Mouse (Mus musculus): Measurements from ENCODE around the gene Slc4a1. TPM values are rescaled to one million over a fixed set of nuclear protein-coding genes. Genes with fewer than 3 reads are reported as not detected.

The Slc4a1 gene
- polyA plus RNA-seq, 1 experiment from 2014 or later = 3.0 TPM

- Histone ChIP-seq H3K9me3 (ENCODE audit: control insufficient read depth, low read length) (no peaks in the 10 kb centered on the region), H3K36me3 (ENCODE audit: control insufficient read depth, insufficient read depth, low read length) (no peaks in the 10 kb centered on the region), H3K4me1 (ENCODE audit: control insufficient read depth, insufficient read depth, low read length) (no peaks in the 10 kb centered on the region), H3K4me3 (ENCODE audit: low read length) (no peak overlapping the region), H3K27me3 (ENCODE audit: control insufficient read depth, insufficient read depth, low read length) (no peaks in the 10 kb centered on the region), H3K4me2 (replicated peaks; ENCODE audit: low read depth, low read length) (no peak overlapping the region), H3K27ac (ENCODE audit: low read depth, low read length) (no peak overlapping the region), H3K9ac (ENCODE audit: low read depth, low read length) (no peak overlapping the region)
- 48% methylated on average over 4 of the region's 4 CpGs for WGBS
- ATAC-seq (ENCODE audit: low FRiP score, low TSS enrichment) = no peak
Observed at GRCm38 (mm10) chr11:102331806-102332205, 34.2 kb downstream of the Slc4a1 start.

- H3K9me3 ChIP-seq (ENCODE audit: control insufficient read depth, low read length) = no peaks in the 10 kb centered on the region
- H3K27ac ChIP-seq (ENCODE audit: low read depth, low read length) = no peak overlapping the region
- no peak overlapping the region for H3K9ac ChIP-seq (ENCODE audit: low read depth, low read length)
- H3K4me2 ChIP-seq (replicated peaks; ENCODE audit: low read depth, low read length) = no peak overlapping the region
- no peaks in the 10 kb centered on the region for H3K27me3 ChIP-seq (ENCODE audit: control insufficient read depth, insufficient read depth, low read length)
- no peaks in the 10 kb centered on the region for H3K36me3 ChIP-seq (ENCODE audit: control insufficient read depth, insufficient read depth, low read length)
- 72% methylated on average over 3 of the region's 3 CpGs for WGBS
- H3K4me3 ChIP-seq (ENCODE audit: low read length) = no peak overlapping the region
- H3K4me1 ChIP-seq (ENCODE audit: control insufficient read depth, insufficient read depth, low read length) = no peaks in the 10 kb centered on the region
- ATAC-seq (ENCODE audit: low FRiP score, low TSS enrichment) = no peak
Observed at GRCm38 (mm10) chr11:102330039-102330438, 36.0 kb downstream of the Slc4a1 start.

DNA sequence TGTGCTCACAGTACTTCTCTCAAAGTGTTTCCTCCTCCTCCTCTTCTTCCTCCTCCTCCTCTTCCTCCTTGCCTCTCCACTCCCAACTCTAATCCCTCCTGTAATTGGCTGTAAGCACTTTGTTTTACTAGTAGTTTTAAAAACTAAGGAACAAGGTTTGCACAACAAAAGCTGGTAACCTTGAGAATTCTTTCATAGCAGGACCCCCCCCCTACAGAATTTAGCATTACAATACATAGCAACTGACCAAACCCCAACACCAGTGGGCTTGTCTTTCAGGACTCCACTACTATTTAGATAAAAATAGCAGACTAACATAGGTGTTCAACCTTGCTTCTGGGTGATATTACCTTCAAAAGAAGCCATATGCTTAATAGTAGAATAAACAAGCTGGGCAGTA is 36.5 kb downstream of the Slc4a1 start:
- Histone ChIP-seq H3K27me3 (ENCODE audit: control insufficient read depth, insufficient read depth, low read length) (no peaks in the 10 kb centered on the region), H3K4me2 (replicated peaks; ENCODE audit: low read depth, low read length) (no peak overlapping the region), H3K9ac (ENCODE audit: low read depth, low read length) (no peak overlapping the region), H3K9me3 (ENCODE audit: control insufficient read depth, low read length) (no peaks in the 10 kb centered on the region), H3K36me3 (ENCODE audit: control insufficient read depth, insufficient read depth, low read length) (no peaks in the 10 kb centered on the region), H3K4me3 (ENCODE audit: low read length) (no peak overlapping the region), H3K27ac (ENCODE audit: low read depth, low read length) (no peak overlapping the region), H3K4me1 (ENCODE audit: control insufficient read depth, insufficient read depth, low read length) (no peaks in the 10 kb centered on the region)
- ATAC-seq (ENCODE audit: low FRiP score, low TSS enrichment) = no peak

DNA sequence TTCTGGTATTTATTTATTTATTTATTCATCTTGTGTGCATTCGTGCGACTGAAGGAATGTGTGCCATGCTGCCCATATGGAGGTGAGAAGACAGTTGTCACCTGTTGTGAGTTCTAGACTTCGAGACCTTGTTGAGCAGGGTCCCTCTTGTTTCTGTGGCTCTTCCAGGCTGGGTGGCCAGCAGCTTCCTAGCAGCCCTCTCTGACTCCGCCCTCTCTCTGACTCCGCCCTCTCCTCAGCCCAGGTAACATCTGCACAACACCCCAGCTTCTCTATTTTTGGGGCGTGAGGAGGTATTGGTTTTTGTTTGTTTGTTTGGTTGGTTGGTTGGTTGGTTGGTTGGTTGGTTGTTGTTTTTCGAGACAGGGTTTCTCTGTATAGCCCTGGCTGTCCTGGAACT is 38.2 kb downstream of the Slc4a1 start:
- Histone ChIP-seq H3K4me2 (replicated peaks; ENCODE audit: low read depth, low read length) (no peak overlapping the region), H3K27ac (ENCODE audit: low read depth, low read length) (no peak overlapping the region), H3K36me3 (ENCODE audit: control insufficient read depth, insufficient read depth, low read length) (no peaks in the 10 kb centered on the region), H3K4me1 (ENCODE audit: control insufficient read depth, insufficient read depth, low read length) (no peaks in the 10 kb centered on the region), H3K27me3 (ENCODE audit: control insufficient read depth, insufficient read depth, low read length) (no peaks in the 10 kb centered on the region), H3K9me3 (ENCODE audit: control insufficient read depth, low read length) (no peaks in the 10 kb centered on the region), H3K4me3 (ENCODE audit: low read length) (no peak overlapping the region), H3K9ac (ENCODE audit: low read depth, low read length) (no peak overlapping the region)
- no peak for ATAC-seq (ENCODE audit: low FRiP score, low TSS enrichment)
- 85% methylated on average over 7 of the region's 7 CpGs for WGBS

DNA sequence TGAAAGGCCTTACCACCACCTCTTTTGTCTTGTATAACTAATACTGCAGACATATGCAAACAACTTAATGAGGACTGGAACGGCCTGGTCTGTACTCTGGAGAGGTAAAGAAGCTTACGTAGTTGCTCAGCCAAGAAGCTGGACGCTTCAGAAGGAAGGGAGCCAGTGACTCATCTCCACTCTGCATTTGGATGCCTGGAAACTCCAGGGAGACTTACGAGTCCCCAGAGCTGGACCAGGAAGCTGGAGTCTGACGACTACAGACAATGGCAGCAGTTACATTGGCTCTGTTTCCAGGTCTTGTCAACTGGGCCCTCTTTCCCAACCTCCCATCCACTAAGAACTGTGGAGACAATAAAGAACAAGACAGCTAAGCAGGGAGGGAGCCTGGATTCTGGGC is 38.8 kb downstream of the Slc4a1 start:
- Histone ChIP-seq H3K4me2 (replicated peaks; ENCODE audit: low read depth, low read length) (no peak overlapping the region), H3K9ac (ENCODE audit: low read depth, low read length) (no peak overlapping the region), H3K27me3 (ENCODE audit: control insufficient read depth, insufficient read depth, low read length) (no peaks in the 10 kb centered on the region), H3K9me3 (ENCODE audit: control insufficient read depth, low read length) (no peaks in the 10 kb centered on the region), H3K27ac (ENCODE audit: low read depth, low read length) (no peak overlapping the region), H3K4me3 (ENCODE audit: low read length) (no peak overlapping the region), H3K4me1 (ENCODE audit: control insufficient read depth, insufficient read depth, low read length) (no peaks in the 10 kb centered on the region), H3K36me3 (ENCODE audit: control insufficient read depth, insufficient read depth, low read length) (no peaks in the 10 kb centered on the region)
- no peak for ATAC-seq (ENCODE audit: low FRiP score, low TSS enrichment)
- WGBS = 67% methylated on average over 5 of the region's 5 CpGs

- no peaks in the 10 kb centered on the region for H3K4me1 ChIP-seq (ENCODE audit: control insufficient read depth, insufficient read depth, low read length)
- no peak overlapping the region for H3K4me2 ChIP-seq (replicated peaks; ENCODE audit: low read depth, low read length)
- 84% methylated on average over 1 of the region's 1 CpGs for WGBS
- no peak for ATAC-seq (ENCODE audit: low FRiP score, low TSS enrichment)
- H3K27me3 ChIP-seq (ENCODE audit: control insufficient read depth, insufficient read depth, low read length) = no peaks in the 10 kb centered on the region
- no peaks in the 10 kb centered on the region for H3K36me3 ChIP-seq (ENCODE audit: control insufficient read depth, insufficient read depth, low read length)
- H3K4me3 ChIP-seq (ENCODE audit: low read length) = no peak overlapping the region
- H3K9ac ChIP-seq (ENCODE audit: low read depth, low read length) = no peak overlapping the region
- no peaks in the 10 kb centered on the region for H3K9me3 ChIP-seq (ENCODE audit: control insufficient read depth, low read length)
- no peak overlapping the region for H3K27ac ChIP-seq (ENCODE audit: low read depth, low read length)
Observed at GRCm38 (mm10) chr11:102323516-102323915, 42.5 kb downstream of the Slc4a1 start.

- H3K4me2 ChIP-seq (replicated peaks; ENCODE audit: low read depth, low read length) = no peak overlapping the region
- H3K27ac ChIP-seq (ENCODE audit: low read depth, low read length) = no peak overlapping the region
- no peaks in the 10 kb centered on the region for H3K4me1 ChIP-seq (ENCODE audit: control insufficient read depth, insufficient read depth, low read length)
- H3K4me3 ChIP-seq (ENCODE audit: low read length) = no peak overlapping the region
- no peaks in the 10 kb centered on the region for H3K36me3 ChIP-seq (ENCODE audit: control insufficient read depth, insufficient read depth, low read length)
- no peaks in the 10 kb centered on the region for H3K9me3 ChIP-seq (ENCODE audit: control insufficient read depth, low read length)
- H3K27me3 ChIP-seq (ENCODE audit: control insufficient read depth, insufficient read depth, low read length) = no peaks in the 10 kb centered on the region
- WGBS = 85% methylated on average over 6 of the region's 6 CpGs
- no peak for ATAC-seq (ENCODE audit: low FRiP score, low TSS enrichment)
- H3K9ac ChIP-seq (ENCODE audit: low read depth, low read length) = no peak overlapping the region
Observed at GRCm38 (mm10) chr11:102321931-102322330, 44.1 kb downstream of the Slc4a1 start.

GRCm38 (mm10) chr11:102320686-102321005 is 45.4 kb downstream of the Slc4a1 start:
- Histone ChIP-seq H3K27ac (ENCODE audit: low read depth, low read length) (peak overlapping the region; percentile 99; the same call in 1 of the 2 replicates), H3K9me3 (ENCODE audit: control insufficient read depth, low read length) (no peaks in the 10 kb centered on the region), H3K36me3 (ENCODE audit: control insufficient read depth, insufficient read depth, low read length) (no peaks in the 10 kb centered on the region), H3K4me3 (ENCODE audit: low read length) (peak overlapping the region; percentile 100), H3K4me1 (ENCODE audit: control insufficient read depth, insufficient read depth, low read length) (peaks cover 6% of the 10 kb centered on the region; the same call in 1 of the 2 replicates), H3K9ac (ENCODE audit: low read depth, low read length) (peak overlapping the region; percentile 100; the same call in 1 of the 2 replicates), H3K4me2 (replicated peaks; ENCODE audit: low read depth, low read length) (peak overlapping the region; percentile 91), H3K27me3 (ENCODE audit: control insufficient read depth, insufficient read depth, low read length) (no peaks in the 10 kb centered on the region)
- no peak for ATAC-seq (ENCODE audit: low FRiP score, low TSS enrichment)
- 12% methylated on average over 10 of the region's 10 CpGs for WGBS

- 0% methylated on average over 38 of the region's 38 CpGs for WGBS
- Histone ChIP-seq H3K36me3 (ENCODE audit: control insufficient read depth, insufficient read depth, low read length) (peaks cover 5% of the 10 kb centered on the region), H3K4me1 (ENCODE audit: control insufficient read depth, insufficient read depth, low read length) (peaks cover 8% of the 10 kb centered on the region; the same call in 1 of the 2 replicates), H3K9me3 (ENCODE audit: control insufficient read depth, low read length) (no peaks in the 10 kb centered on the region), H3K4me2 (replicated peaks; ENCODE audit: low read depth, low read length) (peak overlapping the region; percentile 91), H3K4me3 (ENCODE audit: low read length) (peak overlapping the region; percentile 100), H3K27ac (ENCODE audit: low read depth, low read length) (peak overlapping the region; percentile 99), H3K27me3 (ENCODE audit: control insufficient read depth, insufficient read depth, low read length) (no peaks in the 10 kb centered on the region), H3K9ac (ENCODE audit: low read depth, low read length) (peak overlapping the region; percentile 100)
- ATAC-seq (ENCODE audit: low FRiP score, low TSS enrichment) = no peak
Observed at GRCm38 (mm10) chr11:102319941-102320685, 45.9 kb downstream of the Slc4a1 start.

Measured in kidney, embryonic 14.5 days (tissue).